Mouse (Mus musculus): ENCODE results near the gene Opn3.

DNA sequence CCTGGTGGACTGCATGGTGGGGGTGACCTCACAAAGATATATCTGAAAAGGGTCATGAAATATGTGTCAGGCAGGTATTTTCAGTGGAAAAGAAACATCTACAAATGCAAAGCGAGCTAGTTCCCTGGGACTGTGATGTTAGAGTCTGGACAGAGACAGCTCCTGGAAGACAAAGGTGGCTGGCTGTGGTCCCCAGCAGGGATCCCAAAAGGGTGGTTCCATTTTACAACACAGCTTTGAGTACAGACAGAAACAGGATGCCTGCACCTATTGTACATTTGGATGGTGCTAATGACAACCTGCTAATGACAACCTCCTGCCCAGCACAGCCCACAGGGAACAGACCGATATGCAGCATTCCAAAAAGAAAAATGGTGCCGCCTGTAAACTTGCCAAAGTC, 23.1 kb downstream of the Opn3 start:
- TF ChIP-seq POLR2A (IDR thresholded peaks at IDR 0.05; ENCODE audit: borderline replicate concordance, extremely low read depth, insufficient read depth, insufficient read length, poor library complexity, severe bottlenecking): no peak
- TF ChIP-seq CTCF (IDR thresholded peaks at IDR 0.05; ENCODE audit: borderline replicate concordance, extremely low read depth, insufficient read depth, insufficient read length): no peak
